Mouse (Mus musculus): ENCODE measurements around the gene Hist1h3i.

Gene Hist1h3i

GRCm38 (mm10) chr13:21734010-21734905 lies 48.9 kb downstream of the Hist1h3i start:
- DNase-seq, result peak; percentile 78

- peak; percentile 9 for DNase-seq
Observed at GRCm38 (mm10) chr13:21733466-21733865, 49.7 kb downstream of the Hist1h3i start.
